8 mouse cellular contexts compared by ENCODE assay signal in genomic region chr10:122985515-122986319, GRCm38 (mm10).
DNase-seq lines count a peak whose midpoint lies in the region; ATAC-seq and TF ChIP-seq lines count a peak whose summit lies in the region.

No protein-coding gene starts in this region.

- peak overlapping the region; percentile 86 for H3K9ac ChIP-seq in ES-Bruce4 (ENCODE audit: low read depth, poor library complexity, severe bottlenecking)
- peak overlapping the region; percentile 98 for H3K9ac ChIP-seq in forebrain, embryonic 13.5 days
- H3K9ac ChIP-seq in neural tube, embryonic 14.5 days (replicated peaks; ENCODE audit: low read depth, low read length), result peak overlapping the region; percentile 99

- H3K9me3 ChIP-seq in ES-Bruce4 (replicated peaks; ENCODE audit: control insufficient read depth, insufficient read depth, low read length, poor library complexity, severe bottlenecking), result no peaks in the 10 kb centered on the region
- H3K9me3 ChIP-seq in forebrain, embryonic 13.5 days (replicated peaks), result no peaks in the 10 kb centered on the region
- no peaks in the 10 kb centered on the region for H3K9me3 ChIP-seq in neural tube, embryonic 14.5 days (ENCODE audit: control insufficient read depth, low read length)

- H3K27me3 ChIP-seq in ES-Bruce4 (ENCODE audit: control insufficient read depth, insufficient read depth, low read length, poor library complexity, severe bottlenecking), result no peaks in the 10 kb centered on the region
- no peaks in the 10 kb centered on the region for H3K27me3 ChIP-seq in forebrain, embryonic 13.5 days
- no peaks in the 10 kb centered on the region for H3K27me3 ChIP-seq in neural tube, embryonic 14.5 days (ENCODE audit: control insufficient read depth, insufficient read depth, low read length)
- no peaks in the 10 kb centered on the region for H3K27me3 ChIP-seq in testis, adult 2 months (ENCODE audit: control insufficient read depth, insufficient read depth, low read length)

- H3K4me3 ChIP-seq in ES-Bruce4 (ENCODE audit: low read depth, low read length), result peak overlapping the region; percentile 87
- H3K4me3 ChIP-seq in forebrain, embryonic 13.5 days, result peak overlapping the region; percentile 87
- peak overlapping the region; percentile 100 for H3K4me3 ChIP-seq in lung, adult 2 months (replicated peaks; ENCODE audit: extremely low read depth, low read depth, low read length)
- peak overlapping the region; percentile 98 for H3K4me3 ChIP-seq in neural tube, embryonic 14.5 days (ENCODE audit: low read depth, low read length)
- peak overlapping the region; percentile 100 for H3K4me3 ChIP-seq in testis, adult 2 months (ENCODE audit: control insufficient read depth, low read depth, low read length)

- peak; percentile 64 for ATAC-seq in cerebellum, adult (ENCODE audit: insufficient number of reproducible peaks, low FRiP score, low TSS enrichment)
- ATAC-seq in forebrain, embryonic 13.5 days, result peak; percentile 91
- peak; percentile 92 for ATAC-seq in neural tube, embryonic 14.5 days (ENCODE audit: low read depth)

- peak overlapping the region; percentile 90 for H3K4me2 ChIP-seq in forebrain, embryonic 13.5 days
- H3K4me2 ChIP-seq in neural tube, embryonic 14.5 days (ENCODE audit: low read depth, low read length), result peak overlapping the region; percentile 80

- WGBS in forebrain, embryonic 13.5 days, result under 1% methylated on average over 29 of the region's 115 CpGs
- 1% methylated on average over 81 of the region's 115 CpGs for WGBS in lung, adult 2 months
- under 1% methylated on average over 51 of the region's 115 CpGs for WGBS in neural tube, embryonic 14.5 days

- no peaks in the 10 kb centered on the region for H3K4me1 ChIP-seq in ES-Bruce4 (ENCODE audit: control insufficient read depth, insufficient read depth, low read length)
- peaks cover 32% of the 10 kb centered on the region for H3K4me1 ChIP-seq in forebrain, embryonic 13.5 days
- peaks cover 18% of the 10 kb centered on the region for H3K4me1 ChIP-seq in lung, adult 2 months (ENCODE audit: control insufficient read depth, insufficient read depth, low read length)
- peaks cover 25% of the 10 kb centered on the region for H3K4me1 ChIP-seq in neural tube, embryonic 14.5 days (ENCODE audit: control insufficient read depth, insufficient read depth, low read length)
- peaks cover 6% of the 10 kb centered on the region; the same call in 1 of the 2 replicates for H3K4me1 ChIP-seq in testis, adult 2 months (ENCODE audit: control insufficient read depth, insufficient read depth, low read length)

- no peak for TF ChIP-seq EP300 in ES-Bruce4 (IDR thresholded peaks at IDR 0.05; ENCODE audit: insufficient read depth, low read depth, low read length)

- peak; percentile 88 to 89 for DNase-seq in heart, postnatal 10 days
- peak; percentile 55 to 82 for DNase-seq in layer of hippocampus, adult 18-20 months (ENCODE audit: low spot score in 2 of 2)
- DNase-seq in lung, adult 2 months, result peak; percentile 84

- intact Hi-C loops in heart, postnatal 10 days (cut with DNase I), result loop anchor here (5.0 kb wide), 1 partner anchor 93 kb away; no protein-coding TSS in a partner anchor

- TF ChIP-seq CTCF in ES-Bruce4 (IDR thresholded peaks at IDR 0.05; ENCODE audit: low read depth, low read length), result no peak
- TF ChIP-seq CTCF in lung, adult 2 months (IDR thresholded peaks at IDR 0.05; ENCODE audit: insufficient read depth, low read length), result no peak
- TF ChIP-seq CTCF in testis, adult 2 months (IDR thresholded peaks at IDR 0.05; ENCODE audit: control insufficient read depth, insufficient read depth, insufficient replicate concordance, low read depth, low read length), result no peak

- no peak for TF ChIP-seq POLR2A in ES-Bruce4 (IDR thresholded peaks at IDR 0.05; ENCODE audit: insufficient read depth, low read length)
- TF ChIP-seq POLR2A in lung, adult 2 months (IDR thresholded peaks at IDR 0.05; ENCODE audit: borderline replicate concordance, extremely low read depth, low read depth, low read length), result peak; percentile 85
- TF ChIP-seq POLR2A in testis, adult 2 months (IDR thresholded peaks at IDR 0.05; ENCODE audit: control insufficient read depth, low read depth, low read length), result peak; percentile 56; the same call in 1 of the 2 replicates

- H3K27ac ChIP-seq in ES-Bruce4 (ENCODE audit: insufficient read depth, low read length), result peak overlapping the region; percentile 81
- H3K27ac ChIP-seq in forebrain, embryonic 13.5 days, result peak overlapping the region; percentile 100
- peak overlapping the region; percentile 100 for H3K27ac ChIP-seq in neural tube, embryonic 14.5 days (ENCODE audit: low read depth, low read length)
- peak overlapping the region; percentile 100 for H3K27ac ChIP-seq in testis, adult 2 months (ENCODE audit: control insufficient read depth, insufficient read depth, low read depth, low read length)

- no peaks in the 10 kb centered on the region for H3K36me3 ChIP-seq in ES-Bruce4 (ENCODE audit: control insufficient read depth, insufficient read depth, low read length, poor library complexity, severe bottlenecking)
- H3K36me3 ChIP-seq in forebrain, embryonic 13.5 days (ENCODE audit: poor library complexity, severe bottlenecking), result peaks cover 16% of the 10 kb centered on the region
- peaks cover 3% of the 10 kb centered on the region; the same call in 1 of the 2 replicates for H3K36me3 ChIP-seq in neural tube, embryonic 14.5 days (ENCODE audit: control insufficient read depth, insufficient read depth, low read length)
- H3K36me3 ChIP-seq in testis, adult 2 months (ENCODE audit: control insufficient read depth, insufficient read depth, low read length), result no peaks in the 10 kb centered on the region

Comparison
In these comparisons a context has a peak if more than half of its experiments do, and no peak if none do; other contexts are left out.
1. Peak in every context shown above with its lines: DNase-seq, ATAC-seq, H3K4me3 ChIP-seq and H3K27ac ChIP-seq.